Mouse (Mus musculus): ENCODE measurements around the gene Padi1. TPM values are rescaled to one million over a fixed set of nuclear protein-coding genes. Genes with fewer than 3 reads are reported as not detected.
A peak's percentile ranks its signal among the peaks of the same experiment; 100 is the strongest.

Padi1 gene
- polyA plus RNA-seq, 1 experiment from 2014 or later, result 0.16 TPM

- WGBS, result 79% methylated on average over 9 of the region's 9 CpGs
- ATAC-seq (ENCODE audit: borderline replicate concordance, extremely low read depth, low FRiP score, low TSS enrichment), result no peak
- no peaks in the 10 kb centered on the region for H3K9me3 ChIP-seq
These were observed 31.9 kb upstream of the Padi1 start for GRCm38 (mm10) chr4:140877441-140877840.

GRCm38 (mm10) chr4:140876681-140877080, 31.1 kb upstream of the Padi1 start:
- H3K36me3 ChIP-seq, result no peaks in the 10 kb centered on the region
- no peaks in the 10 kb centered on the region for H3K4me1 ChIP-seq
- H3K4me3 ChIP-seq, result no peak overlapping the region
- no peaks in the 10 kb centered on the region for H3K27me3 ChIP-seq
- no peak overlapping the region for H3K27ac ChIP-seq
- 55% methylated on average over 6 of the region's 6 CpGs for WGBS
- no peak for ATAC-seq (ENCODE audit: borderline replicate concordance, extremely low read depth, low FRiP score, low TSS enrichment)
- no peaks in the 10 kb centered on the region for H3K9me3 ChIP-seq
- H3K4me2 ChIP-seq, result no peak overlapping the region
- H3K9ac ChIP-seq, result no peak overlapping the region

More at GRCm38 (mm10) chr4:140877441-140877840, 31.9 kb upstream of the Padi1 start:
- no peaks in the 10 kb centered on the region for H3K27me3 ChIP-seq
- no peaks in the 10 kb centered on the region for H3K4me1 ChIP-seq
- H3K36me3 ChIP-seq, result no peaks in the 10 kb centered on the region
- H3K4me3 ChIP-seq, result no peak overlapping the region
- no peak overlapping the region for H3K4me2 ChIP-seq
- H3K27ac ChIP-seq, result no peak overlapping the region
- no peak overlapping the region for H3K9ac ChIP-seq

- Histone ChIP-seq H3K27ac (no peak overlapping the region), H3K9ac (no peak overlapping the region), H3K4me3 (no peak overlapping the region), H3K36me3 (no peaks in the 10 kb centered on the region), H3K4me2 (no peak overlapping the region), H3K27me3 (no peaks in the 10 kb centered on the region), H3K4me1 (no peaks in the 10 kb centered on the region), H3K9me3 (no peaks in the 10 kb centered on the region)
- 77% methylated on average over 8 of the region's 8 CpGs for WGBS
- no peak for ATAC-seq (ENCODE audit: borderline replicate concordance, extremely low read depth, low FRiP score, low TSS enrichment)
These were observed 30.6 kb upstream of the Padi1 start for GRCm38 (mm10) chr4:140876161-140876560.

GRCm38 (mm10) chr4:140873011-140873410, 27.4 kb upstream of the Padi1 start:
- ATAC-seq (ENCODE audit: borderline replicate concordance, extremely low read depth, low FRiP score, low TSS enrichment), result no peak
- no peak overlapping the region for H3K4me3 ChIP-seq
- no peak overlapping the region for H3K9ac ChIP-seq
- no peaks in the 10 kb centered on the region for H3K36me3 ChIP-seq
- no peak overlapping the region for H3K27ac ChIP-seq
- no peaks in the 10 kb centered on the region for H3K9me3 ChIP-seq
- peaks cover 12% of the 10 kb centered on the region for H3K4me1 ChIP-seq
- WGBS, result 37% methylated on average over 11 of the region's 11 CpGs
- no peaks in the 10 kb centered on the region; the same call in 1 of the 2 replicates for H3K27me3 ChIP-seq
- no peak overlapping the region for H3K4me2 ChIP-seq

- no peaks in the 10 kb centered on the region for H3K36me3 ChIP-seq
- H3K27ac ChIP-seq, result no peak overlapping the region
- 45% methylated on average over 5 of the region's 5 CpGs for WGBS
- no peak for ATAC-seq (ENCODE audit: borderline replicate concordance, extremely low read depth, low FRiP score, low TSS enrichment)
- H3K27me3 ChIP-seq, result no peaks in the 10 kb centered on the region; the same call in 1 of the 2 replicates
- H3K9me3 ChIP-seq, result no peaks in the 10 kb centered on the region
- peaks cover 15% of the 10 kb centered on the region for H3K4me1 ChIP-seq
- H3K4me2 ChIP-seq, result no peak overlapping the region
- no peak overlapping the region for H3K4me3 ChIP-seq
- no peak overlapping the region for H3K9ac ChIP-seq
These were observed 27.1 kb upstream of the Padi1 start for GRCm38 (mm10) chr4:140872686-140872992.

DNA sequence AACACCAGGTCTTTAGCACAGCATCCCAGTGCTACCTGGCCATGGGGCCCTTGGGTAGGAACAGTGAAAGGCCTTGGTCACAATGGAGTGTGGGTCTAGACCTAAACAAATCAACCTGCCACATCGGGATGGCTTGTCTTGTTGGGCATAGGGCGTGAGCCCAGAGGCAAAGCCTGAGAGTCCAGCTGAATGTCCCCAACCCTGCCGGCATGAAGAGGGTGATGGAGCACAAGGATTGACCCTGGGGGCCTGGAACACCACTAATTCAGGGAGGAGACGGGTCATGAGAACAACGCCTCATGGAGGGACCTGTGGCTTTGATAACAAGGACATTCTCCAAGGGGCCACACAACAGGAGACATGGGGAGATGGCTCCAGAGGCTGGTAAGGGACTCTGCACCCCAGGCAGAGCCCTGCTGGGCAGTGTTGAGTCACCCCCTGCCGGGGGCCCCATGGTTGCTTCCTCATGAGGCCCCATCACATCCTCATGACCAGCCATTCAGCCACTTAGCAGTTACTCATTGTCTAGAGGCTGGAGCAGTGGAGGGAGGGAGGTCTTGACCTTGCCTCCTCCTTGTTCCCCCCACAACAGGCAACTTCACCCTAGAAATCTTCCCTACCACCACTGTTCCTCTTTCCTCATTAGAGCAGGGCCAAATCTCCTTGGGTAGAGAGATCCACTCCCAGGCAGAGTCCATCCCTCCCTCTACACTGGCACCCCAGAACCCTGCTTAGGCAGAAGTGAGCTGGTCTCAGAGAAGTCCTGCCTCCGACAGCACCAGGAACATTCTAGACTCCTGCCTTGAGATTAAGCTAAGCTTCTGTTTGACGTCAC, 26.5 kb upstream of the Padi1 start:
- no peak for ATAC-seq (ENCODE audit: borderline replicate concordance, extremely low read depth, low FRiP score, low TSS enrichment)
- no peak overlapping the region for H3K4me3 ChIP-seq
- no peak overlapping the region for H3K27ac ChIP-seq
- no peak overlapping the region for H3K4me2 ChIP-seq
- peaks cover 15% of the 10 kb centered on the region for H3K4me1 ChIP-seq
- H3K9me3 ChIP-seq, result no peaks in the 10 kb centered on the region
- H3K36me3 ChIP-seq, result no peaks in the 10 kb centered on the region
- no peaks in the 10 kb centered on the region; the same call in 1 of the 2 replicates for H3K27me3 ChIP-seq
- H3K9ac ChIP-seq, result no peak overlapping the region
- 70% methylated on average over 8 of the region's 8 CpGs for WGBS

- Histone ChIP-seq H3K4me2 (no peak overlapping the region), H3K9me3 (no peaks in the 10 kb centered on the region), H3K4me1 (peaks cover 15% of the 10 kb centered on the region), H3K27ac (no peak overlapping the region), H3K36me3 (no peaks in the 10 kb centered on the region), H3K4me3 (no peak overlapping the region), H3K27me3 (no peaks in the 10 kb centered on the region; the same call in 1 of the 2 replicates), H3K9ac (no peak overlapping the region)
- WGBS, result 86% methylated on average over 3 of the region's 3 CpGs
- ATAC-seq (ENCODE audit: borderline replicate concordance, extremely low read depth, low FRiP score, low TSS enrichment), result no peak
These were observed 25.8 kb upstream of the Padi1 start for GRCm38 (mm10) chr4:140871376-140871775.

GRCm38 (mm10) chr4:140870876-140871275, 25.3 kb upstream of the Padi1 start:
- H3K27me3 ChIP-seq, result no peaks in the 10 kb centered on the region; the same call in 1 of the 2 replicates
- H3K9ac ChIP-seq, result no peak overlapping the region
- H3K4me3 ChIP-seq, result no peak overlapping the region
- H3K4me1 ChIP-seq, result peaks cover 15% of the 10 kb centered on the region
- WGBS, result 74% methylated on average over 7 of the region's 7 CpGs
- no peak for ATAC-seq (ENCODE audit: borderline replicate concordance, extremely low read depth, low FRiP score, low TSS enrichment)
- H3K27ac ChIP-seq, result no peak overlapping the region
- no peaks in the 10 kb centered on the region for H3K36me3 ChIP-seq
- no peak overlapping the region for H3K4me2 ChIP-seq
- H3K9me3 ChIP-seq, result no peaks in the 10 kb centered on the region

DNA sequence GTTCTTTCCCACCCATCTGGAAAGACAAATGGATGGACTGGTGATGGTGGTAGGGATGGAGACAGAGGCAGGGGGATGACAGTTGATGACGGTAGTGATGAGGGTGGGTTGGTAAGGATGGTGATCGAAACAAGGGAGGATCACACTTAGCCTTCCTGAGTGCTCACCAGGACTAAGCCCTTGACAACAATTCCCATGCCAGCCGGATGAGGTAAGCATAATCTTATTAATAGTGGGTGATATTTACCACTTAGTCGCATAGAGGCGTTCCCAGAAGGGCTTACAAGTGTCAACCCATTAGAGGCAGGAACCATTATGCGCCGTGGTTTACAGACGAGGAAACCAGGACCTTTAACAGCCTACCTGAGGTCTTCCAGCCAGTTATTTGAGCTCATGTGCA, 24.4 kb upstream of the Padi1 start:
- Histone ChIP-seq H3K4me2 (no peak overlapping the region), H3K27me3 (no peaks in the 10 kb centered on the region; the same call in 1 of the 2 replicates), H3K4me3 (no peak overlapping the region), H3K36me3 (no peaks in the 10 kb centered on the region), H3K4me1 (peaks cover 15% of the 10 kb centered on the region), H3K9me3 (no peaks in the 10 kb centered on the region), H3K27ac (no peak overlapping the region), H3K9ac (no peak overlapping the region)
- 83% methylated on average over 8 of the region's 8 CpGs for WGBS
- ATAC-seq (ENCODE audit: borderline replicate concordance, extremely low read depth, low FRiP score, low TSS enrichment), result no peak

DNA sequence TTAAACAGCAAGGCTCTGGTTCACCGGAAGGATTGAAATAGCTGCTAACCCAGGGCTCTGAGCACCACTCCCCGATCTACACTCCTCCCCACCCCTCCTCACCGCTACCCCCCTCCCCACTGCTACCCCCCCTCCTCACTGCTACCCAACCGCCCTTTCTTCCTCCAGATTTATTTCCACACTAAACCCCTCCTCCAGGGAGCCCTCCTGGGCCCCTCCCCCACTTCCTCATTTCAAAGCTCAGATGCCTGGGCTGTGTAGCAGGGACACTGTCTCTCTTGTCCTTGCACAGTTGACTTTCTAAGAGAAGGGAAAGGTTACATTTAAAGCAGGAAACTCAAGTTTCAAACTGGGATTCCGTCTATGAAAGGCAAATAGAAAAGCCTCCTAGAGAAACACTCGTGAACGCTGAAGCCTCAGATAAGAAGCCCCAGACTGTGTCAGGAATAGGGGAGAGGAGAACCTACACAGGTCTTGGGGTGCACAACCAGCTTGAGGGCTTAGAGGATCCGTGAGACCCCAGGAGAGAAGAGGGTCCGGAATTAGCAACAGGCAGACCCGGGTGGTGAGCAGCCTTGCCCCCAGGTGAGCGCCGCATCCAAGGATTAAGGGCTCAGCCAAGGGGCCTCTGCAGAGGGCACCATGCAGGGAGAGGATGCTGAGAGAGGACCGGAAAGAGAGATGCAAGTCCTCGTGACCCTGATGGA, 23.1 kb upstream of the Padi1 start:
- no peaks in the 10 kb centered on the region for H3K9me3 ChIP-seq
- no peaks in the 10 kb centered on the region; the same call in 1 of the 2 replicates for H3K27me3 ChIP-seq
- no peaks in the 10 kb centered on the region for H3K36me3 ChIP-seq
- H3K4me2 ChIP-seq, result peak overlapping the region; percentile 35
- no peak overlapping the region for H3K9ac ChIP-seq
- no peak overlapping the region for H3K4me3 ChIP-seq
- WGBS, result 2% methylated on average over 14 of the region's 14 CpGs
- ATAC-seq (ENCODE audit: borderline replicate concordance, extremely low read depth, low FRiP score, low TSS enrichment), result peak; percentile 50; the same call in 1 of the 2 replicates
- peaks cover 15% of the 10 kb centered on the region for H3K4me1 ChIP-seq
- peak overlapping the region; percentile 57 for H3K27ac ChIP-seq

DNA sequence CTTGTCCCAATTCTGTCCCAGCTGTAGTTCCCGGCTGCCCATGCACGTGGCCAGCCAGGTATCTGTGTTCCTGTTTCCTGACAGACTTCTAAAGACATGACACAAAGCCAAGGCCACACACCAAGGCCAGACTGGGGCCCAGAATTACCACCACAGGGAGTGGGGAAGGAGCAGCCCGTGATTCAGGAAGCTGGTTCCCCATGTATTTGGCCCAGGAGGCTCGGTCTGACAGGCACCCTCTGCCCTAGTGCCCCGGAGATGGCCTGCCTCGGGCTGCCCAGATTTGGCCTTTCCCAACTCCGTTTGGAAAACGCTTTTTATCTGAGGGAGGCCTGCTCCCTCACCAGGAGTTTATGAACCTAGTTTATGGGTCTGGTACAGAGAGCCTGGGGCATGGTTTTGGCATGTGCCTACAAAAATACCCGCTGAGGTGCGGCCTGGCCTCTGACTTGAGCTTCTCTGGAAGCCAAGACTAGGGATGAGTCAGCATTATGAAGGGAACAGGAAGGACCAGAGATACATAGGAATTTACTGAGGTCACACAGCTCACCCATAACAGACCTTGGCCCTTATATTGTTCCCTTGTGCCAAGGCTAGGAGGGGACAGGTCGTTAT, 16.6 kb upstream of the Padi1 start:
- no peak overlapping the region for H3K27ac ChIP-seq
- 78% methylated on average over 11 of the region's 11 CpGs for WGBS
- no peaks in the 10 kb centered on the region for H3K9me3 ChIP-seq
- no peak for ATAC-seq (ENCODE audit: borderline replicate concordance, extremely low read depth, low FRiP score, low TSS enrichment)
- H3K27me3 ChIP-seq, result no peaks in the 10 kb centered on the region
- 0 out of 2 replicates have a peak, but pooled peaks cover 6% of the 10 kb centered on the region for H3K4me1 ChIP-seq
- no peaks in the 10 kb centered on the region for H3K36me3 ChIP-seq
- no peak overlapping the region for H3K9ac ChIP-seq
- no peak overlapping the region for H3K4me2 ChIP-seq
- no peak overlapping the region for H3K4me3 ChIP-seq

GRCm38 (mm10) chr4:140860767-140861147, 15.2 kb upstream of the Padi1 start:
- H3K4me3 ChIP-seq, result no peak overlapping the region
- no peaks in the 10 kb centered on the region for H3K27me3 ChIP-seq
- H3K36me3 ChIP-seq, result no peaks in the 10 kb centered on the region
- 0 out of 2 replicates have a peak, but pooled peaks cover 6% of the 10 kb centered on the region for H3K4me1 ChIP-seq
- no peak overlapping the region for H3K27ac ChIP-seq
- H3K4me2 ChIP-seq, result no peak overlapping the region
- no peak overlapping the region for H3K9ac ChIP-seq
- 67% methylated on average over 7 of the region's 7 CpGs for WGBS
- H3K9me3 ChIP-seq, result no peaks in the 10 kb centered on the region
- ATAC-seq (ENCODE audit: borderline replicate concordance, extremely low read depth, low FRiP score, low TSS enrichment), result 0 out of 2 replicates have a peak, but pooled peaks have one; percentile 20
